8 mouse cellular contexts compared by ENCODE assay signal in the genomic region with DNA sequence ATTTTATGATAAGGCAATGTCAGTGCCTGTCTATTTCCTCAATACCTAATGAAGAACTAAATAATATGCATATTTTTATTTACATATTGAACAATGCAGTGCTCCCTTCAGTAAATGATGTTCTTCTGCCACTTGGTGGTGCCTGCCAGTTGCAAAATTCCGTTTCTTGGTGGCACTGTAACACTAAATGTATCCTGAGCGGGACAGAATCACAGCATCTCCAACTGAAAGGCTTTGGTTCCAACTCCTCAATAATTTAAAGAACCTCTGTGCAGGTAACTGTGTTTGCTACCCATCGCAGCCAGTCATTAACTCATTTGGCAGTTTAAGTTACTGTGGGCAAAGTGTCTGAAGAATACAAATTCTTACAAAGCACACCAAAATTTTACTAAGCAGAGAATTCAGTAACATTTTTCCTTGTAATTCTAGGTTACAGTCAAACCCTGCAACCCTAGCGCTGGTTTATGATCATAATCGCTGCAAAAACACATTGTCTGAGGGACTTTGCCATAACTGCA. TPM values are rescaled to one million over a fixed set of nuclear protein-coding genes. Genes with fewer than 3 reads are reported as not detected.
DNase-seq lines count a peak whose midpoint lies in the region; ATAC-seq and TF ChIP-seq lines count a peak whose summit lies in the region.
"Had no signal": no experiment of that assay in that cellular context is flagged by ENCODE, and none has a peak within 500 bp of the region (broad histone marks: within the 10 kb centered on the region; RNA-seq: fewer than 3 reads in every experiment).

No protein-coding gene starts in this region.

- no peaks in the 10 kb centered on the region for H3K36me3 ChIP-seq in embryonic facial prominence, embryonic 12.5 days
- no peaks in the 10 kb centered on the region for H3K36me3 ChIP-seq in neural tube, embryonic 12.5 days

- no peaks in the 10 kb centered on the region for H3K9me3 ChIP-seq in embryonic facial prominence, embryonic 12.5 days
- H3K9me3 ChIP-seq in neural tube, embryonic 12.5 days: no peaks in the 10 kb centered on the region

- ATAC-seq in embryonic facial prominence, embryonic 12.5 days (ENCODE audit: insufficient number of reproducible peaks, insufficient read depth, low FRiP score, low TSS enrichment): no peak
- ATAC-seq in neural tube, embryonic 12.5 days (ENCODE audit: low FRiP score, low read depth): no peak

- peak; percentile 80 for DNase-seq in cerebellum, adult 9-10 months
- DNase-seq in layer of hippocampus, adult 2 months (ENCODE audit: low spot score in 2 of 2): peak; percentile 42 to 63
- DNase-seq in kidney, postnatal 14 days: no peak
- no peak for DNase-seq in spleen, postnatal 36 days (ENCODE audit: low spot score in 2 of 2)
- DNase-seq in thymus, postnatal 0 days (ENCODE audit: low spot score): no peak
- DNase-seq: lung, adult 2 months had no signal

- peaks cover 31% of the 10 kb centered on the region for H3K27me3 ChIP-seq in embryonic facial prominence, embryonic 12.5 days
- no peaks in the 10 kb centered on the region for H3K27me3 ChIP-seq in neural tube, embryonic 12.5 days (replicated peaks)

- H3K9ac ChIP-seq in embryonic facial prominence, embryonic 12.5 days: no peak overlapping the region
- H3K9ac ChIP-seq in neural tube, embryonic 12.5 days: peak overlapping the region; percentile 38; the same call in 1 of the 2 replicates

- H3K4me3 ChIP-seq in embryonic facial prominence, embryonic 12.5 days: peak overlapping the region; percentile 7; the same call in 1 of the 2 replicates
- H3K4me3 ChIP-seq in layer of hippocampus, adult 2 months: peak overlapping the region; percentile 93
- H3K4me3 ChIP-seq in neural tube, embryonic 12.5 days: peak overlapping the region; percentile 22

- peak; percentile 79 for TF ChIP-seq CTCF in layer of hippocampus, adult 2 months (conservative IDR thresholded peaks at IDR 0.05)

- H3K27ac ChIP-seq in embryonic facial prominence, embryonic 12.5 days: no peak overlapping the region
- H3K27ac ChIP-seq in layer of hippocampus, adult 2 months: peak overlapping the region; percentile 94
- no peak overlapping the region for H3K27ac ChIP-seq in neural tube, embryonic 12.5 days

- H3K4me1 ChIP-seq in embryonic facial prominence, embryonic 12.5 days: peaks cover 4% of the 10 kb centered on the region; the same call in 1 of the 2 replicates
- peaks cover 10% of the 10 kb centered on the region for H3K4me1 ChIP-seq in neural tube, embryonic 12.5 days

- 42% methylated on average over 5 of the region's 5 CpGs for WGBS in embryonic facial prominence, embryonic 12.5 days
- 39% methylated on average over 5 of the region's 5 CpGs for WGBS in neural tube, embryonic 12.5 days

- peak overlapping the region; percentile 100; the same call in 1 of the 2 replicates for H3K4me2 ChIP-seq in embryonic facial prominence, embryonic 12.5 days (replicated peaks)
- peak overlapping the region; percentile 92 for H3K4me2 ChIP-seq in neural tube, embryonic 12.5 days (replicated peaks)

RNA-seq across cellular contexts. Expression of a gene that starts 24.4 kb away (rescaled TPM):
- polyA plus RNA-seq in embryonic facial prominence, embryonic 12.5 days (2016; fragmentation: Nextera tagmentation; extraction: Ambion mirVana): 12.4 and 13.9 TPM in 2 replicates
- 10 to 100 TPM; 57.3 to 60.8 TPM for total RNA-seq in layer of hippocampus, adult 2 months (2021)
- 57.9 and 64.4 TPM in 2 replicates for polyA plus RNA-seq in neural tube, embryonic 12.5 days (2016; fragmentation: Nextera tagmentation; extraction: Ambion mirVana)
- 1.3 and 1.4 TPM in 2 replicates for polyA plus RNA-seq in thymus, postnatal 0 days (2015; fragmentation: Nextera tagmentation; extraction: Ambion mirVana)

Comparison
In these comparisons a context has a peak if more than half of its experiments do, and no peak if none do; other contexts are left out.
1. DNase-seq: peak in cerebellum, adult 9-10 months (single experiment) and layer of hippocampus, adult 2 months (2 of 2); none in kidney, postnatal 14 days (single experiment), spleen, postnatal 36 days (0 of 2) and thymus, postnatal 0 days (single experiment).
2. H3K4me3 ChIP-seq: peak in every context shown above with its lines; median percentile 93 in layer of hippocampus, adult 2 months; 22 in neural tube, embryonic 12.5 days; 7 in embryonic facial prominence, embryonic 12.5 days.